Mouse (Mus musculus) megakaryocyte-erythroid progenitor cell, adult 5-6 weeks (primary cell): Measurements from ENCODE around the gene Slc25a22. TPM values are rescaled to one million over a fixed set of nuclear protein-coding genes. Genes with fewer than 3 reads are reported as not detected.
A peak's percentile ranks its signal among the peaks of the same experiment; 100 is the strongest.
"Not testable (repeated sequence)": the region's sequence is repeated elsewhere in the genome, so short reads cannot be mapped to it uniquely, and the experiment has no call there.

Source experiments
- ATAC-seq: replicated peaks from 2 replicates; pipeline ENCODE4 v1.8.0; 2016; ENCODE audit warnings: mild to moderate bottlenecking, inconsistent platforms; ENCODE audit not compliant: severe bottlenecking, poor library complexity, low FRiP score, low TSS enrichment
- total RNA-seq, 2 experiments: library from RNA; stranded (forward) in 1 of 2; stranded (reverse) in 1 of 2; fragments of 200-1000, 215-1000 nt in 1 of 2; fragments of >200 nt in 1 of 2; fragmentation: Nextera tagmentation in 1 of 2; gene quantifications; 2 replicates each; pipeline ENCODE4 v1.2.3; 2014 to 2017

The Slc25a22 gene
- total RNA-seq, 2 experiments from 2014 or later: 6.7 to 45.2 TPM

DNA sequence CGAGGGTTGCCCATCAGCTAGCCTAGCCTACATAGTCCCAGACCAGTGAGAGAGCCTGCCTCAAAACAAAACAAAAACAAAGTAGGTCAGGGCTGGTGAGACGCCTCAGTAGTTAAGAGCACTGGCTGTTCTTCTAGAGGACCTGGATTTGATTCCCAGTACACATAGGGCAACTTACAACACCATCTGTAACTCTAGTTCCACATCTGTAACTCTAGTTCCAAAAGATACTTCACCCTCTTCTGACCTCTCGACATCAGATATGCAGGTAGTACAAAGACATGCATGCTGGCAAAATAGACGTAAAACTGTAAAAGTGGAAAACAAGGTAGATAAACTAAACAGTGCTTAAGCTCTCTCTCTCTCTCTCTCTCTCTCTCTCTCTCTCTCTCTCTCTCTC lies 13.9 kb downstream of the Slc25a22 start:
- no peak for ATAC-seq

GRCm38 (mm10) chr7:141420030-141420702 lies 17.5 kb downstream of the Slc25a22 start:
- no peak for ATAC-seq

GRCm38 (mm10) chr7:141418970-141419369 lies 18.7 kb downstream of the Slc25a22 start:
- no peak for ATAC-seq

DNA sequence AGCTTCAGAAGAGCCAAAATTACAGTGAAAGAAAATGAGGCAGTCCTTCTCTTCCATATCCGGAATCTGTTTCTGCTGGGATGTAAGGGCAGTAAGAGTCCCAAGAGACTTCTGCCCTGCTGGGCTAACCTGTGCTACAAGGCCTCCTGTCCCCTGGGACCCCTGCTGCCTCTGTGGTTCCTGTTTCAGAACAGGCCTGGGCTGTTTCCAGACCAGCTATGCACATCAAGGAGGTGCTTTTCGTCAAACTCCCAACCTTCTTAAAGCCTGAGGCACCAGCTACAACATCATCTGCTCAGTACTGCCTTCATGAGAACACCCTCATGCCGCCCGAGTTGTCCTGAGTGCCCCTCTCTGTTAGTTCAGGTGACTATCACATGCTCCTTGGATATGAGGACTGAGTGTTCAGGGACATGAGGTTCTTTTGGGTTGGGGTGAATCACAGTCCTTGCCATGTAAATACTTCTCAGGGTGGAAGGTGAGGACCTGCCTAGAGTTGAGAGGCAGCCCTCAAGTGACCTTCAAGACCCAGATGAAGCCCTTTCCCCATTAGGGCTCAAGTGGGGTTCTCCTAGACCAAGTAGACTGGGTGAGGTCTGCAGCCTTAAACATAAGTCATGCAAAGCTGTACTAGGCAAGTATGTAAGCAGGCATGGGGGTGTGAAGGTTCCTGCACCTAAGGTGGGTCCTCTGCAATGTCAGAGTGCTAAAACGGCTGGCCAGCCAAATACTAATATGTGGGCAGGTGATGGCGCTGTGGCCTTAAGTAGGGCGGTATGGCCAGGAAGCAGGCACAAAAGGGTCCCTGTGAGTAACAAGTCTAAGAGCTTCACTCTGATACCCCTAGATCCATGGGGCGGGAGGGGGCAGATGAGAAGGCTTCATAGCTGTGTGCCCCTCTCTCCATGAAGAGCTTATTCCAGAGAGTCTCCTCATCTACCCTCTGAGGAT lies 19.7 kb downstream of the Slc25a22 start:
- ATAC-seq: no peak

- ATAC-seq: no peak
Observed at GRCm38 (mm10) chr7:141416144-141416841, 21.4 kb downstream of the Slc25a22 start.

DNA sequence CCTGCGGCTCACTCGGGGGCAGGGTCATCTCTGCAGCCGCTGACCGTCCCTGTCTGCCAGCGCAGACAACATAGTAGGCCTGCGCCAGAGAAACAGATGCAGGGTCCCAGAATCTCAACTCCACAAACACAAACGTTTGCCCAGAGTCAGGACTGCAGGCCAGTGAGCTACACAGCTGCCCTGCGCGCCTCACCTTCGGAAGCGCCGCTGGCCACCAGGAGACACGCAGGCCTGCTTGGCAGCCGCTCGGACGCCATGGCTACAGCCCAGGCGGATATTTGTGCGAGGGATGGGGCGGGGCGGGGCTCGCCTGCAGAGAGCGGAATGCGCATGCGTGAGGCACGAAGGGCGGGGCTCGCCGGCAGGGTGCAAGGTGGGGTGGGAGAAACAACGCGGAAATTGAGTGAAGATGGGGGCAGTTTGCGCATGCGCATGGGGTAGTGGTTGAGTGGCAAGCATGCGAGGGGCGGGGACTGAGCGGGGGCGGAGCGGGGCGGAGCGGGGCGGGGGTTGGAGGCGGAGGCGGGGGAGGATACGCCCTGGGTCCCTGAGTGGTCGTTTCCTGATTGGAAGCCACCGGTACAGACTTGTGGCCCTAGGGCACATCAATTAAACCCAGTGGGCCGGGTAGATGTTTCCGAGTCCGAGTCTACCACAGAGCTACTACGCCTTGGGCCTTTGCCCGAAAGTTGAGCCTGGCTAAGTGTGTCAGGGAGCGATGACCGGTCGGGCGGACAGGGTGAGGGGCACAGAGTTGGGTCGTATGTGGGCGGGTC lies 23.7 kb downstream of the Slc25a22 start, which contains the start of gene Gatd1:
TSS of gene Gatd1 (minus strand) at position 328 of the 776 bp plus-strand sequence.
- peak; percentile 83 for ATAC-seq

GRCm38 (mm10) chr7:141413331-141413730 lies 24.4 kb downstream of the Slc25a22 start:
- ATAC-seq: no peak

DNA sequence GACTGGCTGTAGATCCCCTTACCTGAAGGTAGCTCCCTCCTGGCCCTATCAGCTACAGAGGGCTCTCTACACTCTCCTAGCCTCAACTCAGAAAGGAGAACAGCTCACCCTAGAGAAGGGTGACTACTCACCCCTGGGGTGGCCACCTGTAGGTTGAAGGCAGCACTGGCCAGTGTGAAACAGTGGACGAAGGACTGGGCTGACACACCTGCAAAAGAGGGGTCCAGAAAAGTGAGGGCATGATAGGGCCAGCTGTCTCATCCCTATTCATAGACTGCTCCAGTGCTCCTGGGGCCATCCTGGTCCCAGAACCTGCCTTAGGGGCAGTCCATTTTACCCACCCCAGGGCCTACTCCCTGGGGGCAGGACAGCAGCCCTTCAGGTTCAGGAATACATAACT lies 26.0 kb downstream of the Slc25a22 start:
- no peak for ATAC-seq

DNA sequence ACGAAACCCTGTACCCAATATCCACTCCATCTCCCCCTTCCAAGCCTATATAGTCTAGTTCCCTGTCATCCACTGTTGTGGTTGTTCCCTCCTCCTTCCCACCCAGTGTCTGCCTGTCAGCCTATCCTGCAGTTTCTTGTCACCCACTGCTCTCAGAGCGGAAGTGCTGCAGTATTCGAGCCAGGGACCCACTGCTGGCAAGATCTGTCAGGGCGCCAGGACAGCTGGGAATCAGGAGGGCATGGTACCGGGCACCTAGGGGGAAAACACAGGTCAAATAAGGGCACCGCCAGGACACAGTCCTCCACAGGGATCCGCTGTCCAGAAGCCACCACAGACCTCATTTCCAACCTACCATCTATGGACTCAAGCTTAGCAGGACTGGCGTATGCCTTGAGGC lies 27.1 kb downstream of the Slc25a22 start:
- no peak for ATAC-seq

GRCm38 (mm10) chr7:141408833-141409232 lies 28.9 kb downstream of the Slc25a22 start:
- peak; percentile 74 for ATAC-seq

- not testable (repeated sequence) for ATAC-seq
Observed at GRCm38 (mm10) chr7:141407670-141408069, 30.0 kb downstream of the Slc25a22 start.

GRCm38 (mm10) chr7:141405466-141405865 lies 32.2 kb downstream of the Slc25a22 start:
- no peak for ATAC-seq

- peak; percentile 88 for ATAC-seq
Observed at GRCm38 (mm10) chr7:141403305-141403704, 34.4 kb downstream of the Slc25a22 start.

- ATAC-seq: no peak
Observed at GRCm38 (mm10) chr7:141395348-141395747, 42.3 kb downstream of the Slc25a22 start.

GRCm38 (mm10) chr7:141394771-141395170 lies 42.9 kb downstream of the Slc25a22 start:
- 0 out of 2 replicates have a peak, but pooled peaks have one; percentile 11 for ATAC-seq

DNA sequence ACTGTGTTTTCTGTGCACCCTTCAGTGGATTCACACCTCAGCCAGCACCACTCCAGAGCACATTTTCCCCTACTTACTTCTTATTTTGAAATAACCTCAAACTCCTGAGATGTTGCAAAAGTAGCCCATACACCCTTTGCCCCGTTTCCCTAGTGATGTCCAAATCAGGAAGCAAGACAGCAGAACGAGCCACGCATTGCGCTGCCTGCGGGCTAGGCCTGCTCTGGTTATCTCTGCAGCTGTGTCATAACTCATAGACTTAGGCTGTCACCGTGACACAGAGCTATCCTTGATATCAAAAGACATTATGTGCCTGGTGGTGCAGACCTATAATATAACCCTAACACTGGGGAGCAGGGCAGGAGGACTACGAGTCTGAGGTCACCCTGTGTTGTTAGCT lies 43.5 kb downstream of the Slc25a22 start:
- peak; percentile 64 for ATAC-seq

DNA sequence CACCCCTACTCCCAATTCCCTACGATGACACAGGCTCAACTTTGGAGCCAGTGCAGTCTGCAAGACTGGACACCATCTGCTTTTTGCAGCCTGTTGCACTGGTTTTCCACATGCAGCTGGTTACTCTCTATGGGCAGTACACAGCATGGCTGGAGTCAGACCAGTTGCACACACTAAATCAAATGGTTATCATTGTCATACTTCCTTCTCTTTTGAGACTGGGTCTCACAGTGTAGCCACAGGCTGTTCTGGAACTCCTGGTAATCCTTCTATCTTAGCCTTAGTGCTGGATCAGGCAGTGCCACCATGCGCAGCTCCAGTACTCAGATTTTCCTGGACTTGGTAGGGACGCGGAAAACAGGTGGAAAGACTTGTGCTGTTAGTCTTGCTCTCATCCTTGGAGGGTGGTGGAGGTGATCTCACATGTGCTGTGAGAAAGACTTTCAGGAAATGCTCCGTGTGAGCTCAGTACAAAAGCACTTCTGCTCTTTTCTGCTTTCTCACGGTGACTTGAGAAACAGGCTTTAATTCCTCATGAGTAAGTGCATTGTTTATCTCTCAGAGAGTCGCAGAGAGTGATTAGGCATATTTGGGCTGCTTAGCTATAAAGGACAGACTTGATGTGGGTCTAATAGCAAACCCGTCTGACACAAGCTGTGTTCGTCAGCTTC lies 45.0 kb downstream of the Slc25a22 start:
- ATAC-seq: peak; percentile 43
